Mouse (Mus musculus) ES-Bruce4 (cell line): Measurements from ENCODE around the gene Hif1an.

Source experiments
- CTCF ChIP-seq: IDR thresholded peaks from one replicate; pipeline ENCODE4 v1.8.1; 2011; ENCODE audit warnings: low read depth, low read length
- EP300 ChIP-seq: IDR thresholded peaks from 2 replicates; pipeline ENCODE4 v1.6.1; 2011; ENCODE audit warnings: low read depth, low read length; ENCODE audit not compliant: insufficient read depth
- POLR2A ChIP-seq: IDR thresholded peaks from one replicate; pipeline ENCODE4 v1.8.1; 2011; ENCODE audit warnings: low read length; ENCODE audit not compliant: insufficient read depth

GRCm38 (mm10) chr19:44578038-44578437 is 15.4 kb downstream of the Hif1an start:
- TF ChIP-seq CTCF (no peak), POLR2A (no peak), EP300 (no peak)
